Mouse (Mus musculus): ENCODE data around the gene Sparcl1.

Sparcl1 gene

DNA sequence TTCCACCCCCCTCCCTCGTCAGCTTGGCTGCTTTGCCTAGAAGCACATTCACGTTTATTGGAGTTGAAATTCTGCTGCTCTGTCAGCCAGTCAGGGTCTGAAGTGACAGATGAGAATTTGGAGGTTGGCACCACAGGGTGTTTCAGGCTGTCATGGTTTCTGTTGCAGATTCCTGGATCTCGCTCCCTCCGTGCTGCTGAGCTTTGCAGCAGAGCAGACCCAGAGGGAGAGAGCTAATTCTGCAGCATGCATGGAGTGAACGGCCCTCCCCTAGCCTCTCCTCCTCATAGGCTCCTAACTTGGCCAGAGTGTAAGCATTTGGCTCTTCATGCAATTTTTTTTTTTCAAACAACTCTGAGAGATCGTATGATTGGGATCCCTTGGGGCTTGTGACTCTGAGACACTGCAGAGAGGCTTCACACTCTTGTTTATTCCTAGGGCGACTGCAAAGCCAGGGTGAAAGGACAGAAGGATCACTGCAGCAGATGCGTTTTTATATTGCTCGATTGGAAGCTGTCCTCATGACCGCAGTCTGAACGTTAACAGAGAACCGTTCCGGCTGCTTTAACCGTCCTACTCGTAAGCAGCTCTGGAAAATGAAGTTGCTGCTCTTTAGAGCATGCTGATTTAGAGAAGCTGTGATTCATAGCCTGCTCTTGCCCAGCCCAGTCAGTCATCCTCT is at the start of gene Sparcl1:
Sparcl1 (minus strand) TSS at position 243 of the 682 bp plus-strand sequence.
- in situ Hi-C loops (cut with MboI, MseI): loop anchor here (10.0 kb wide), 1 partner anchor 421 kb away; no protein-coding TSS in a partner anchor

DNA sequence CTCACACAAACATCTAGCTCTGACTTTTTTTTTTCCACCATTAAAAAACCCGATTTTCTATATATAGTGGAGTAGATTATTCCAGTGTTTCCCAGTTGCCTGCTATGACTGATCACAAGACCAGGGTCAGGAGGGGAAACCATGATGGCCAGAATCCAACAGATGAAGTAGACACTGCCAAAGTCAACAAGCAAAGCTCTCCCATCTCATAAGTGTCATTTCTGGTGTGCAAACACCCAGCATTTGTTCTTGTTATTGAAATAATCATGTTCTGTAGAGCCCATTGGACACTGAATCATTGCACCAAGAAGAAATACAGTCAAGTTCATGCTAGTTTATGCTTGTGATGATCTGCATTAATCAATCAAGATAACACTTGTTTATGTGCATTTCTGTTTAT is 47.9 kb upstream of the Sparcl1 start:
- in situ Hi-C loops (cut with MboI, MseI): no loop called here

DNA sequence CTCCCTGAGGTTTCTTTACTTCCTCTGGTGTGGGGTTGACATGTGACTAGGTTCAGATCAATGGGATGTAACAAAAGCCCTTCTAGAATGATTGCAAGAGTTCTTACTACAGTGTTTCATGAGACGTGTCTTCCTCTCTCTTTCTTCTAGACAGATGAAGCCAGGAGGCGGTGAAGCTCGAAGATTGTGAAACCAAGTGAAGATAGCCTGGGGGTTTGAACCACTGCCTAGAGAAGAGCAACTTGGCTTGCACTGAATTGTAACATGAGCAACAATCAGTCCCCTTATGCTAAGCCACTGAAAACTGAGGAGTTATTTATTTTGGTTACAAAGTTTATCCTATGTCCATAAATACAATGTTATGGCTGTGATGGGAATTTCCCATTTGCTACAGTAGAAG is 47.0 kb upstream of the Sparcl1 start:
- in situ Hi-C loops (cut with MboI, MseI): no loop called here

DNA sequence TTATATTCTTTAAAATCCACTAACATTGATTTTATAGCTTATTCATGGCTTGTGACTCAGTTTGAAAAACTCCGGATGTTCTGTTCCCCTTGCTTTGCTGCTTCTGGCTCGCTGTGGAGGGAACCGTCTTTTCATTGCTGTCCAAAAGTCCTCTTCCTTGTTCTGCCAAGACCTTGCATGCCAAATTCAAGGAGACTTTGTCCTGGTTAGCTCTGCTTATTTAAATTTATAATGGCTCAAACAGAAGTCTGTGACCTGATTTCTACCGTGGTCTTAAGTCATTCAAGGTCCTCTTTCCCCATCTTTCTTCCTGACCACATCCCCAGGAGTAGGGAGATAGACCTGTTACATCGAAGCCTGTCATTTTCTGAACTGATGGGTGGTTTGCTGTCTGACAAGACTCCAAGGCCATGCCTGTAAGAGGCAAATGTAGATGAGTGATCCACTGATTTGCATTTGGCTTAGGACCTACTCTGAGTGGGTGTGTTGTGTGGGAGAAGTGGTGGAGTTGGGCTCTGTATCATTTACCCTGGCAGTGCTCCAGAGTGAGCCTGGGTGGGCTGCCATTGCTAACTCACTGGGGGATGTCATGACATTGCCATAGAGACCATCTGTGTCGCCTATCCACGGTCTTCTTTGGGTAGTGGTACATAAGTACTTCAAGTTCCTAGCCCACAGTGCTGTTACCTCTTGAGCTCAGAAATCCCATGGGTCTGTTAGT is 45.0 kb upstream of the Sparcl1 start:
- in situ Hi-C loops (cut with MboI, MseI): no loop called here

DNA sequence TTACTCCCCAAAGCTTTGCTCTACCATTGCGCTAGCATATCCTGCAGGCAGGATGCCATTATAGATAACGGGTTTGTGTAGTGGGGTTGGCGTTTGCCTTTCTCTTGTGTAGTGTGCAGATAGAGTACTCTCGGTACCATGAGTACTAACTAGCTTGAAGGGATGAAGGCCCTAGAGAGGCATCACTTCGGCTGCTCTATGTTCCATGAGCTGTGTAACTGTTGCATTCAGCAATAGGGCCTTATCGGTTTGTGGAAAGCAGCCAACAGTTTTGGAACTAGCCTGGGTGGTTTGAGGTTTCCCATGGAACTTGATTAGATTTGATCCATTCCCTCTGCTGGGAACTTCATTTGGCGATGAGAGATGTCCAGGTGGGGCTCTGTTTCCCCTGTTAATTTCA is 44.2 kb upstream of the Sparcl1 start:
- in situ Hi-C loops (cut with MboI, MseI): no loop called here

DNA sequence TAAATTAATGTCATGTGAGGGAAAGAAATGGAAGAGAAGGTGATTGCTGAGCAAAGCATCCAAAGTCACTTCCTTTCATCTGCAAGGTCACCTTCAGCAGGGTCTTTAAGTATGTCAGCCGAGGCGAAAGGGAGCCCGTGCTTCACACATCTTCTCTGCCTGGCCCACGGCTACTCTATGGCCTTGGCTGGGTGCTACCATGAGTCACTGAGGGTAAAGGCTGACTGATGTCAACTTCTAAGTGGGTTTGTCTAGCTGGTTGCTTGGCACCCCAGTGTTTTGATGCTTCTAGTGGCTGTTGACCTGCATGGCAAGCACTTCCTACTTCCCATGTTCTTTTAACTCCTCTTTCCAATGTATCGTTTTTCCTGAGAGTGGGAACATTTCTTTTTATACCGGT is 36.7 kb upstream of the Sparcl1 start:
- in situ Hi-C loops (cut with MboI, MseI): no loop called here

DNA sequence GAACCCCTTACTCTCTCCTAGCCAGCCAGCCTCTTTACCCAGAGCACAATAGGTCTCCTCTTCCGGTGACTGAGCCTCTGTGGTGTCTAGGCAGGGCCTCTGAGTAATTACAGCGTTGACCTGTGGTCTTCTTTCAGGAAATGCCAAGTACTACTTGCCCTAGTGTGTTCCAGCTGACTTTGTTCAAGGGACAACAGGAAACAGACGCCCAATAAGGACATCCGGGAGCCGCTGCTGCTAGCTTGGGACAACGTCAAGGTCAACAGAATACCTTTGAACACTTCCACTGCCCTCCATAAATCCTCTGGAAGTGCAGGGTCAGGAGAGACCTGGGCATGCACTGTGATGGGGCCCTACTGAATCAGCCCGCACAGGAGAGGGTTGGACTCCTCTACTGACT is 35.8 kb upstream of the Sparcl1 start:
- in situ Hi-C loops (cut with MboI, MseI): no loop called here

DNA sequence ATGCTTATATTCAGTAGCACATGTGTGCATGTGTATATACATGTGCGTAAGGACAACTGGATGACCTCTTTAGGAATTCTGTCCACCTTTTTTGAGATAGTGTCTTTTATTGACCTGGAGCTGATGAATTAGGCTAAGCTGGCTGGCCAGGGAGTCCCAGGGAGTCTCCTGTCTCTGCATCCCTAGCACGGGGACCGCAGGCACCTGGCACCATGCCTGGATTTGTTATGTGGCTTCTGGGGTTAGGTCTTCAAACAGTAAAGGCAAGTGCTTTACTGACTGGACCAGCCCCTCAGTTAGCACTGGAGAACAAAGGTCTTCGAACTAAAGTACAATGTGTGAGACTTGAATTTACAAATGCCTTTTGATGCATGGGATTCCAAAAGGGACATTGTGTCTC is 30.5 kb upstream of the Sparcl1 start:
- in situ Hi-C loops (cut with MboI, MseI): no loop called here

DNA sequence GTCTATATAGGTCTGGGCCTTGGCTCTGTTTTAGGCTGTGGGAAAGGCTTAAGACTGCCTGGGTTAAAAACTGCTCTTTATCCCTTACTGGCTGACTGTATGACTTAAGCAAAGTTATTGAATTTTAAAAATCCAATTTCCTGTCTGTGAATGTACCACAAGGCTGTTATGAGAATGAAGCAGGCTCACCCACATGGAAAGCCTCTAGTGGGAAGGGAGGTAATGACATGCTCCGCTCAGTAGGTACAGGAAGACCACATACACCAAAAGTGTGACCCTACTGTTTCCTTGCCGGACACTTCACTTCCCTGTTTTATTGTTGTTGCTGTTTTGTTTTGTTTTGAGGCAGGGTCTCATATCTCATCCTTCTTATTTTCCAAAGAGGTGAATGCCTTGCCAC is 27.5 kb upstream of the Sparcl1 start:
- in situ Hi-C loops (cut with MboI, MseI): no loop called here

DNA sequence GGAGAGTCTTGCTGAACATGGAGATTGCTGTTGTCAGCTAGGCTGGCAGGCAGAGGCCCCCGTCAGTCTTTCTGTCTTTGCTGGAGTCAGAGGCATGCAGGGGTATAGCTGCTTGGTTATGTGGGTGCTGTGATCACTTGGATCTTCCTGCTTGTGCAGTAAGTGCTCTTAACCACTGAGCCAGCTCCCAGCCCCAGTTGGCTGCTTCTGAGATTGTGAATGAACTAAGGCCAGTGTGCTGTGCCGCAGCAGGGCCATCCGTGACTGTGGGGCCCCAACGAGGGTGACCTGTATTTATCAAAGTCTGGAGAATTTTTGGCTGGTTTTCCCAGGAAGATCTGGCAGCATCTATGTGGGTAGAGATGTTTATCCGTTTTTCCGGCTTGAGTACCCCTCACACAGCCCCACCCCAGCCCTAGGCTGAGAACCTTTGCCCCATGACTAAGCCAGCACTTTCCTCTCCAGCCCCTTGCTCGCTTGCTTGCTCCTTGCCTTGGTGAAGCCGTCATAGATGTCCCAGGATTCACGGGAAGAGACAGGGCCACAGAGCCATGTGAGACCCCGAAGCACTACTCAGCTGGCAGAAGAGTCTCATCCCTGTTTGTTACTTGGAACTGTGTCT is 24.5 kb upstream of the Sparcl1 start:
- in situ Hi-C loops (cut with MboI, MseI): no loop called here

DNA sequence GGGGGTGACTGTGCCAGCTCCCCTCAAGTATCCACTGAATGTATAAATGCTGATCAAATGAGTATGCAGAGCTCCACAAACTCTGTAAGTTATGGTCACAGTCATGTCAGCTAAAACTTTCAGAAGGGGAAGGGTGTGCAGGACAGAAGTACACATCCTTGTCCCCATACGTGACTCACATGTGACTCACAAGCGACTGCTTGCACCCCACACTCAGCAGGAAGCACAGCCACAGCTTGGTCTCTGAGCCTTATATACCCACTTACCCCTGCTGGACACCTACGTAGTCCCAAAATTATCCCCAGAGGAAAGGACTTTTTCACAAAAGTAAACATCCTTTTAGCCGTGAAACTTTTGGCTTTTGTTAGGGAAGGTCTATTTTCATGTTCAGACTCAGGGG is 20.2 kb upstream of the Sparcl1 start:
- in situ Hi-C loops (cut with MboI, MseI): no loop called here

DNA sequence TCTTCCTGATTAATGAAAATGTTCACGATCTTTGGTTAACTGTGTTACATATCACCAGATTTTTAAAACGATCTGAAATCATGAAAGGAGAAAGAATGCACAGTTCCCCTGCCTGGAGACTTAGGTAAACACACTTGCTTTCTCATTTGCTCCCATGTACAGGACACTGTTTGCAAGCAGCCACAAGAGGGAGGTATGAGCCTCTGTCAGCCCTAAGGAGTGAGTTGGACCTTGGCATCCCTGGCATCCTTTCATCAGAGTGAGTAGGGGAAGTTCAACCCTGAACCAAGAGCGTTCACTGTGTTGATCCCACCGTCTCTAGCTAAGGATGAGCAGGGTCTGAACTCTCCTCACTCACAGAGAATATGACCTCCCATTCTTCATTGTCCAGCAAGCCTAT is 18.0 kb upstream of the Sparcl1 start:
- in situ Hi-C loops (cut with MboI, MseI): no loop called here

DNA sequence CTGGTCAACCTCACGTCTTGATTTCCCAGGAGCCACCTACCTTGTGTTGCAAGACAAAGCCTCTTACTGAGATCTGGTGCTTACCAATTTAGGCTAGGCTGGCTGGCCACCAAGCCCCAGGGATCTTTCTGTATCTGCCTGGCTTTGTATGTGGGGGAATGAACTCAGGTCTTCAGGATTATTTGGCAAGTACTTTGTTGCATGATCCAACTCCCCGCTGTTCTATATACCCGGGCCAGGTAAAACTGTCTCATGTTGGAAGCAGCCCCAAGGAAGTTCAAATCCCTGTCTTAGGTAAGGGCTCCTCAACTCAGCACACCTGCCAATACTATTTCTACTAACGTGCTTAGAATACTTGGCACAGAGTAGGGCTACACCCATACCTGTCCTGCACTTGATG is 17.4 kb upstream of the Sparcl1 start:
- in situ Hi-C loops (cut with MboI, MseI): no loop called here

DNA sequence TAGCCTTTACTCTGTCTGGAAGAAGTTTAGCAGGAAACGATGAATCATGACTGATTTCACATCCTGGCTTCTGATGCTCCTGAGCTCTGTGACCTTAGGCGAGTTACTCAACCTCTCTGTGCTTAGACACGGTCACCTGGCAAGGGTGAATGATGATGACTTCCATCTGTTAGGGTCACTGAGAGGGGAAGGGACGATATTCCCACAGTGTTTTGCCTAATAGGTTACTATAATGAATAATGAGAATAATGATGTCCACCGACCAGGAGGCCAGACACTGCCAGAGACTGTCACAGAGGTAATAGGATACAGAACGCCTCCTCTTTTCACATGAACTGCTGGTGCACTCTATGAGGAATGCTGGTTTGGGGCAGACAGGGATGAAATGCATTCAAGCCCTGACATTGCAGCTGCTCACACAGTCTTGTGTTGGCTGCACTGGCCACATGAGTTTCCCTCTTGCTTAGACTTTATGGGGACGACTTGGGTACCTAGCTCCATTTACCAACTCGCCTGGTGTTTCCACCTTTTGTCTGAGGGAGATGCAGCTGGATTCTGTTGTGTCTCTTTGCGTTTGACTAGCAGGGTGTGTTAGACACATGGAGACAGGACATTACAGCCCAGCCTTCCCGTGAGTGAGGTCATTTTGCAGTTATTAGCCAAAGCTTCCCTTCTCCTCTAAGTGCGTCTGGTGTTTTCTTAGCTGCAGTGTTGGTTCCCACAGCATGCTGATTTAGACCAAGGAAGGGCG is 14.9 kb upstream of the Sparcl1 start:
- in situ Hi-C loops (cut with MboI, MseI): no loop called here

DNA sequence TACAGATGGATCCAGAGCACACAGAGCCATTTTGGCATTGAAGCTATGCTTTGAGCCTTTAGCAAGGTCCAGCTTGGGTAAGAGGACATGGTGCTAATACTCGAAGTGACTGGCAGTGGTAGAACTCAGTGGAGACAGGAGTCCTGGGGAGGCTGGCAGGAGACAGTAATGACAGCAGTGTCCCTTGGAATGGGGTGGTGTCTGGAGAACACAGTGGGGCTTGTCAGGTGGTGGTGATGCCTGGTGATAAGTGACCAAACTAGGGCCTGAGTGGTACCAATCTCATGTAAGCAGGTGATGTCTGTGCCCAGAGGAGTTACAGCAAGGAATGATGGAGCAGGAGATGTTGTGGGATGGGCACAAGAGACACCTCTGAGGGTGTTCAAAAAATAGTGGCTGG is 13.8 kb upstream of the Sparcl1 start:
- in situ Hi-C loops (cut with MboI, MseI): no loop called here

DNA sequence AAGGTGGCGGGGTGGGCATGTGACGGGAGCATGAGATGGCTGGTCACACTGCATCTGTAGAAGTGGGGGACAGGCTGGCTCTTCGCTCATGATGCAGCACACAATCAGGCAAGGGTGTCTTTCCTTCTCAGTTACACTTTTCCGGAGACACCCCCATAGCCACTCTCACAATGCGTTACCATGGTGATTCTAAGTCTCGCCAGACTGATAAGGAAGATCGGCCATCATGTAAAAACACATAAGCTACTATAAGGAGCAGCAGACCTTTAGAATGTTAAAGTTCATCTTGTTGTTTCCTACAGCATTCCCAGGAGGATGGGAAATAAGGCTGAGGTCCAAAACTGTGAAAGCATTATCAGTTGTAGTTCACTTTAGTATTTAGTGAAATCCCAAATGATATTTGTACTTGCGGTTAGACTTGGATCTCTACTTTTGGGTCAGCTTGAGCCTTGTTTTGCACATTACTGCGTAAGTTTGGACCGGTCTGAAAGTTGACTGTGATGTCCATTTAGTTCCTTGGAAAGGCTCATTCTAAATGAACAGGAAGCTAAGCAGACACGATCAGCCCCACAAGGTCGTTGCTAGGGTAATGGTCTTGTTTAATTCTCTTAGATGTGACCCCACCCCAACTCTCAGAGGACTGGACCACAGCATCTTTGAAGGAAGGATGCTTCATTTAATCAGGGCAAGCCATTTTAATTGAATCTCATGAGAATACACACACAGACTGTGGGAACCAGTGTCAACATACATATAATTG is 13.2 kb upstream of the Sparcl1 start:
- in situ Hi-C loops (cut with MboI, MseI): no loop called here

DNA sequence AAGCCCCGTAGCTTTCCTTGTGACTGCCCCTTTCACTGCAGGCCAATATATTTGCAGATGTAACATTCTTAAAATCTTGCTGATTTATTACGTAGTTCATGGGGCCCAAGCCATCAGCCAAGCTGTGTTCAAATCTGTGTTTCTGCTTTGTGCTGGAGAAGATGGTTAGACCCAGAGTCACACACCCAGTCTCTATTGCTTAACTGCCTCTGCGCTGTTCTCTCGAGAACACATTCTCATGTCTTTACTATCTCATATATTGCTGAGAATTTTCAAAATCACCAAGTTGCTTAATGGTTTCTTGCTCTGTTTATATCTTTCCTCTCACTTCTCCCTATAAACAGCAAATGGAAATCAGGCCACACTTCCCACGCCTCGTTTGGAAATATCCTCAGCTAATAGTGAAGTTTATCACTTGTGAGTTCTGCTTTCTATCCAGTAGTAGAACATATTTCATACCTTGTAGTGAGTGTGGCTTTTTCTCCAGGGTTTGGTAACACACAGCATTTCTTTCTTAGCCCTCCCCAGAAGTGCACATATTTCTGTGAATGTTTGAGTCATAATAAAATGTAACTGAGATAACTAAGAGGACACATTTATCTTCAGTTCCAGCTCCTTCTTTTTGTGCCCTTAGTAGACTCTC is 10.6 kb upstream of the Sparcl1 start:
- in situ Hi-C loops (cut with MboI, MseI): no loop called here

DNA sequence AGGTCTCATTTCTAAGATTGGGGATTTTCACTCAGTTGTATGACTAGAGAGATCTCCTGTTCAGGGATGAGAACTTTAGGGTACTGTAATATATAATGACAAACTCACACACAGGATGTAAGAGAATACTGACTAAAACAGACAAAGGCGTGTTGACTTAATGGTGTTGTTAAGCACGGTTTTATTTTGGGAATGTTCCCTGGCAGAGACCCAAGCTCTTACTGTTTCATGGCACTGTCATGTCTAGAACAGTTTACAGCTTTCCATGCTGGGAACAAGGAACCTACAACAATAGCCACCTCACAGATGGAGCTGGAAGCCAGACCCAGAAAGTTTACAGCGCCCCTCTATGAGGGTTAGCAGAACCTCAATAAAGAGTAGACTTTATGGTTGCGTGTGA is 2.4 kb upstream of the Sparcl1 start:
- in situ Hi-C loops (cut with MboI, MseI): loop anchor here (10.0 kb wide), 1 partner anchor 419 kb away; no protein-coding TSS in a partner anchor

DNA sequence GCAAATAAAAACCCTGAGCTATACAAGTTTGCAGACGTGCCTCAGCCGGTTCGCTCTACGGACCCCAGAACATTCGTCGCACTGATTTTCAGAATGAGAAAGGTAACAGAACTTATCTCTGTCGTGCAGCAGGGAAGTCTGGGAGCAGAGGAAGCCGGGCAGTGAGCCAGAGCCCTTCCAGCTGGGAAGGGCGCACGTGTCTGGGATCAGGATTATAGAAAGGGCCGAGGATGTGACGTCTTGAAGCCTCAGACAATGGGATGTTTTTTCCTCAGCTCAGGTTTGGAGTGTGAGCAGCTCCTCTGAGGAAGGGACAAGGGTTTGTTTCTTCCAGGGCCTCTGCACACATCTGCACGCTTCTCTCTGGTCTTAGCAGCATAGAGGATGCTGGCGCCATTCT is 1.6 kb upstream of the Sparcl1 start:
- in situ Hi-C loops (cut with MboI, MseI): loop anchor here (10.0 kb wide), 1 partner anchor 420 kb away; no protein-coding TSS in a partner anchor

DNA sequence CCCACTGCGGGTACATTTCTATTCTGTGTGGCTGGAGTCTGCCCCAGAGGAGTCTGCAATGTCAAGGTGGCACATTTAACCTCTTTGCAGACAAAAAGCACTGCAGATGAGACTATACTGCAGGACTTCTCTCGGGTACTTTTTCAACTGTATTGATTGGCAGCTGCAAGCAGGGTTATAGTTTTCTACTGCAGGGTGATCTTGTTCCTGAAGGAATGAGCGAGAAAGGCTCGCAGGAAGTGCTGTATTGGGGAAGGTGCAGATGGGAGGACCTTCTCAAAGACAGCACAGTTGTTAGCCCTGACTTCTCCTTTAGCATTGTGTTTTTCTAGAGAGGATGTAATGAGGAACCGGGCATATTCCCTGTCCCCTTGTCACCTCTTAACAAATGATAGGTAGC is 1.0 kb downstream of the Sparcl1 start:
- in situ Hi-C loops (cut with MboI, MseI): loop anchor here (10.0 kb wide), 1 partner anchor 422 kb away; no protein-coding TSS in a partner anchor

DNA sequence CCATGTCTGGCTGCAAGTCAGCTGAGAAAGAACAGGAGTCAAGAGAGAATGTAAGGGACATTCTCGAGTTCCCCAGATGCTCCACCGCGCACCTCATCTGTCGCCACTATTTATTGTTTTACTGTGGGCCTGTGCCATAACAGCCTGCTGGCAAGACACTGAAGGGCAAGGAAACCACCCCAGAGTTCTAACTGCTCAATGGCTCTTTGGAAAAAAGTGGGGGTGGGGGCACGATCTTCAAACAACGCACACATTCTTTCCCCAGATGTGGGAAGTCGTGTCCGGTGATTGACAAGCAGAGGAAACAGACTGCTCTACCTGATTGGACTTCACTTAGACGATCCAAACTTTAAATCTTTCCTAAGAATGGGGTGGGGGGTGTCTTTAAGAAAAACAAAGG is 1.5 kb downstream of the Sparcl1 start:
- in situ Hi-C loops (cut with MboI, MseI): loop anchor here (10.0 kb wide), 1 partner anchor 423 kb away; no protein-coding TSS in a partner anchor
